Mouse (Mus musculus): ENCODE results near the gene Fam25c. TPM values are rescaled to one million over a fixed set of nuclear protein-coding genes. Genes with fewer than 3 reads are reported as not detected.

The Fam25c gene
- polyA plus RNA-seq, 1 experiment from 2014 or later: 40.1 TPM

GRCm38 (mm10) chr14:34360251-34360650, 5.0 kb upstream of the Fam25c start:
- WGBS: 47% methylated on average over 6 of the region's 6 CpGs
- Histone ChIP-seq H3K36me3 (ENCODE audit: control insufficient read depth, insufficient read depth, low read length) (no peaks in the 10 kb centered on the region), H3K27ac (replicated peaks; ENCODE audit: low read depth, low read length) (no peak overlapping the region), H3K27me3 (replicated peaks; ENCODE audit: control insufficient read depth, insufficient read depth, low read length) (no peaks in the 10 kb centered on the region), H3K9ac (ENCODE audit: low read depth, low read length) (no peak overlapping the region), H3K4me2 (ENCODE audit: low read depth, low read length) (no peak overlapping the region), H3K4me1 (ENCODE audit: control insufficient read depth, insufficient read depth, low read length) (no peaks in the 10 kb centered on the region), H3K4me3 (ENCODE audit: low read depth, low read length) (no peak overlapping the region), H3K9me3 (ENCODE audit: control insufficient read depth, low read length) (no peaks in the 10 kb centered on the region)
- no peak for DNase-seq (ENCODE audit: low spot score)
- no peak for ATAC-seq (ENCODE audit: low read depth)

- Histone ChIP-seq H3K4me2 (ENCODE audit: low read depth, low read length) (no peak overlapping the region), H3K36me3 (ENCODE audit: control insufficient read depth, insufficient read depth, low read length) (no peaks in the 10 kb centered on the region), H3K9ac (ENCODE audit: low read depth, low read length) (no peak overlapping the region), H3K9me3 (ENCODE audit: control insufficient read depth, low read length) (no peaks in the 10 kb centered on the region), H3K4me1 (ENCODE audit: control insufficient read depth, insufficient read depth, low read length) (no peaks in the 10 kb centered on the region), H3K27me3 (replicated peaks; ENCODE audit: control insufficient read depth, insufficient read depth, low read length) (no peaks in the 10 kb centered on the region), H3K27ac (replicated peaks; ENCODE audit: low read depth, low read length) (no peak overlapping the region), H3K4me3 (ENCODE audit: low read depth, low read length) (no peak overlapping the region)
- WGBS: 30% methylated on average over 5 of the region's 5 CpGs
- ATAC-seq (ENCODE audit: low read depth): no peak
- no peak for DNase-seq (ENCODE audit: low spot score)
These were observed 4.5 kb upstream of the Fam25c start for GRCm38 (mm10) chr14:34359676-34360244.

GRCm38 (mm10) chr14:34357671-34358455, 2.6 kb upstream of the Fam25c start:
- Histone ChIP-seq H3K36me3 (ENCODE audit: control insufficient read depth, insufficient read depth, low read length) (no peaks in the 10 kb centered on the region), H3K27me3 (replicated peaks; ENCODE audit: control insufficient read depth, insufficient read depth, low read length) (no peaks in the 10 kb centered on the region), H3K9me3 (ENCODE audit: control insufficient read depth, low read length) (no peaks in the 10 kb centered on the region), H3K27ac (replicated peaks; ENCODE audit: low read depth, low read length) (no peak overlapping the region), H3K4me2 (ENCODE audit: low read depth, low read length) (no peak overlapping the region), H3K9ac (ENCODE audit: low read depth, low read length) (no peak overlapping the region), H3K4me3 (ENCODE audit: low read depth, low read length) (no peak overlapping the region), H3K4me1 (ENCODE audit: control insufficient read depth, insufficient read depth, low read length) (no peaks in the 10 kb centered on the region)
- DNase-seq (ENCODE audit: low spot score) (no peak), ATAC-seq (ENCODE audit: low read depth) (no peak)
- 83% methylated on average over 7 of the region's 7 CpGs for WGBS

- 77% methylated on average over 4 of the region's 4 CpGs for WGBS
- DNase-seq (ENCODE audit: low spot score) (no peak), ATAC-seq (ENCODE audit: low read depth) (no peak)
- H3K4me2 ChIP-seq (ENCODE audit: low read depth, low read length): no peak overlapping the region
- H3K27me3 ChIP-seq (replicated peaks; ENCODE audit: control insufficient read depth, insufficient read depth, low read length): no peaks in the 10 kb centered on the region
- no peak overlapping the region for H3K27ac ChIP-seq (replicated peaks; ENCODE audit: low read depth, low read length)
- H3K9ac ChIP-seq (ENCODE audit: low read depth, low read length): no peak overlapping the region
- H3K36me3 ChIP-seq (ENCODE audit: control insufficient read depth, insufficient read depth, low read length): no peaks in the 10 kb centered on the region
- no peak overlapping the region for H3K4me3 ChIP-seq (ENCODE audit: low read depth, low read length)
- H3K4me1 ChIP-seq (ENCODE audit: control insufficient read depth, insufficient read depth, low read length): no peaks in the 10 kb centered on the region
- no peaks in the 10 kb centered on the region for H3K9me3 ChIP-seq (ENCODE audit: control insufficient read depth, low read length)
These were observed 777 bp downstream of the Fam25c start for GRCm38 (mm10) chr14:34354456-34354855.

GRCm38 (mm10) chr14:34353326-34353725, 1.9 kb downstream of the Fam25c start:
- no peaks in the 10 kb centered on the region for H3K27me3 ChIP-seq (replicated peaks; ENCODE audit: control insufficient read depth, insufficient read depth, low read length)
- H3K4me1 ChIP-seq (ENCODE audit: control insufficient read depth, insufficient read depth, low read length): no peaks in the 10 kb centered on the region
- DNase-seq (ENCODE audit: low spot score): no peak
- WGBS: 86% methylated on average over 3 of the region's 3 CpGs
- no peaks in the 10 kb centered on the region for H3K36me3 ChIP-seq (ENCODE audit: control insufficient read depth, insufficient read depth, low read length)
- H3K4me2 ChIP-seq (ENCODE audit: low read depth, low read length): no peak overlapping the region
- H3K27ac ChIP-seq (replicated peaks; ENCODE audit: low read depth, low read length): no peak overlapping the region
- no peak for ATAC-seq (ENCODE audit: low read depth)
- no peak overlapping the region for H3K9ac ChIP-seq (ENCODE audit: low read depth, low read length)
- H3K4me3 ChIP-seq (ENCODE audit: low read depth, low read length): no peak overlapping the region
- H3K9me3 ChIP-seq (ENCODE audit: control insufficient read depth, low read length): no peaks in the 10 kb centered on the region

- ATAC-seq (ENCODE audit: low read depth) (no peak), DNase-seq (ENCODE audit: low spot score) (no peak)
- Histone ChIP-seq H3K4me2 (ENCODE audit: low read depth, low read length) (no peak overlapping the region), H3K27ac (replicated peaks; ENCODE audit: low read depth, low read length) (no peak overlapping the region), H3K9ac (ENCODE audit: low read depth, low read length) (no peak overlapping the region), H3K4me3 (ENCODE audit: low read depth, low read length) (no peak overlapping the region), H3K9me3 (ENCODE audit: control insufficient read depth, low read length) (no peaks in the 10 kb centered on the region), H3K27me3 (replicated peaks; ENCODE audit: control insufficient read depth, insufficient read depth, low read length) (no peaks in the 10 kb centered on the region), H3K4me1 (ENCODE audit: control insufficient read depth, insufficient read depth, low read length) (no peaks in the 10 kb centered on the region), H3K36me3 (ENCODE audit: control insufficient read depth, insufficient read depth, low read length) (no peaks in the 10 kb centered on the region)
- 61% methylated on average over 6 of the region's 6 CpGs for WGBS
These were observed 2.7 kb downstream of the Fam25c start for GRCm38 (mm10) chr14:34352523-34352922.

- 69% methylated on average over 3 of the region's 3 CpGs for WGBS
- no peak overlapping the region for H3K4me3 ChIP-seq (ENCODE audit: low read depth, low read length)
- H3K27ac ChIP-seq (replicated peaks; ENCODE audit: low read depth, low read length): no peak overlapping the region
- no peaks in the 10 kb centered on the region for H3K36me3 ChIP-seq (ENCODE audit: control insufficient read depth, insufficient read depth, low read length)
- DNase-seq (ENCODE audit: low spot score) (no peak), ATAC-seq (ENCODE audit: low read depth) (no peak)
- H3K9ac ChIP-seq (ENCODE audit: low read depth, low read length): no peak overlapping the region
- no peak overlapping the region for H3K4me2 ChIP-seq (ENCODE audit: low read depth, low read length)
- no peaks in the 10 kb centered on the region for H3K4me1 ChIP-seq (ENCODE audit: control insufficient read depth, insufficient read depth, low read length)
- H3K9me3 ChIP-seq (ENCODE audit: control insufficient read depth, low read length): no peaks in the 10 kb centered on the region
- H3K27me3 ChIP-seq (replicated peaks; ENCODE audit: control insufficient read depth, insufficient read depth, low read length): no peaks in the 10 kb centered on the region
These were observed 3.6 kb downstream of the Fam25c start for GRCm38 (mm10) chr14:34351660-34352059.

GRCm38 (mm10) chr14:34349007-34349406, 6.2 kb downstream of the Fam25c start:
- Histone ChIP-seq H3K27ac (replicated peaks; ENCODE audit: low read depth, low read length) (no peak overlapping the region), H3K36me3 (ENCODE audit: control insufficient read depth, insufficient read depth, low read length) (peaks cover 5% of the 10 kb centered on the region; the same call in 1 of the 2 replicates), H3K27me3 (replicated peaks; ENCODE audit: control insufficient read depth, insufficient read depth, low read length) (no peaks in the 10 kb centered on the region), H3K4me2 (ENCODE audit: low read depth, low read length) (no peak overlapping the region), H3K4me3 (ENCODE audit: low read depth, low read length) (no peak overlapping the region), H3K9ac (ENCODE audit: low read depth, low read length) (no peak overlapping the region), H3K9me3 (ENCODE audit: control insufficient read depth, low read length) (no peaks in the 10 kb centered on the region), H3K4me1 (ENCODE audit: control insufficient read depth, insufficient read depth, low read length) (no peaks in the 10 kb centered on the region)
- DNase-seq (ENCODE audit: low spot score) (peak; percentile 36), ATAC-seq (ENCODE audit: low read depth) (peak; percentile 62; the same call in 1 of the 2 replicates)
- WGBS: 77% methylated on average over 8 of the region's 8 CpGs

- WGBS: 74% methylated on average over 7 of the region's 7 CpGs
- Histone ChIP-seq H3K4me2 (ENCODE audit: low read depth, low read length) (no peak overlapping the region), H3K4me3 (ENCODE audit: low read depth, low read length) (no peak overlapping the region), H3K9me3 (ENCODE audit: control insufficient read depth, low read length) (no peaks in the 10 kb centered on the region), H3K36me3 (ENCODE audit: control insufficient read depth, insufficient read depth, low read length) (peaks cover 9% of the 10 kb centered on the region), H3K9ac (ENCODE audit: low read depth, low read length) (no peak overlapping the region), H3K27ac (replicated peaks; ENCODE audit: low read depth, low read length) (no peak overlapping the region), H3K4me1 (ENCODE audit: control insufficient read depth, insufficient read depth, low read length) (no peaks in the 10 kb centered on the region), H3K27me3 (replicated peaks; ENCODE audit: control insufficient read depth, insufficient read depth, low read length) (no peaks in the 10 kb centered on the region)
- ATAC-seq (ENCODE audit: low read depth) (no peak), DNase-seq (ENCODE audit: low spot score) (no peak)
These were observed 6.9 kb downstream of the Fam25c start for GRCm38 (mm10) chr14:34348301-34348700.

All from embryonic facial prominence, embryonic 14.5 days (tissue).